Comparison of ENCODE assay signal across 8 mouse cellular contexts in the genomic region with DNA sequence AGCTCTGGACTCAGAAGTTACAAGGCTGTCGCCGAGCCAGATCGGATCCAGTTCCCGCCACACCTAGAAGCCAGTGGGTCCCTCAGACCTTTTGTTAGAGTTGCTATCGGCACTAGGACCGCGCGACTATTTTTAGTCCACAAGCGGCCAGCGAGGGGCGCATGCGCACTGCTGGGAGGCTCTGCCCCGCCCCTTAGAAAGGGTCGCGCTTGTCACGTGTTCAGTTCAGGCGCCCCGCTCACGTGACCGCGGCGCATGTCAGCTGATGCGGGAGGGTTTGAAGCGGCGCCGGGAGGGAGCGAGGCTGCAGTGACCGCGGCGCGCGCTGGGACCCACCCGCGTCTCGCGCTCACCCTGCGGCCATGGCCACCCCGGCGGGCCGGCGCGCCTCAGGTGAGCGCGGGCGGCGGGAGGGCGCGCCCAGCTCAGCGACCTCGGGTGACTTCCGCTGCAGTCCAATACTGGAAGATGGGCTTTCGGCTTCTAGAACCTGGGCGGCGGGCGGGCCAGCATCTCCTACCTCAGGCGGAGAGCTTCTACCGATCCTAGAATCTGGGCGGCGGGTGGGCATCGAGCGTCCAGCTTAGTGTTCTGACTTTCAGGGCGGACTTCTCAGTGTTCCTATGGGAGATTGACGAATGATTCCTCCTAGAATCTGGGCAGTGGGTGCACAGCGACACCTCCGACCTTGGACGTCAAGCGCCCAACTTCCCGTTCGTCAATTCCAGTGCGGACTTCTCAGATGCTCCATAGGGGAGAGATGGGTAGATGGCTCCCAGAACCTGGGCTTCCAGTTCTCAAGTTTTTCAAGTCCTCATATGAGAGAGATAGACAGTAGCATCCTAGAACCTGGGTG. TPM values are rescaled to one million over a fixed set of nuclear protein-coding genes. Genes with fewer than 3 reads are reported as not detected.
DNase-seq lines count a peak whose midpoint lies in the region; ATAC-seq and TF ChIP-seq lines count a peak whose summit lies in the region.

A gene (plus strand): TSS at position 223 of the 856 bp plus-strand sequence.

- peaks cover 20% of the 10 kb centered on the region for H3K36me3 ChIP-seq in forebrain, embryonic 15.5 days

- peak; percentile 99 for DNase-seq in ES-CJ7 (ENCODE audit: low read depth, low spot score)
- DNase-seq in cerebellum, adult 11 months = peak; percentile 98
- DNase-seq in heart, postnatal 25 days (ENCODE audit: low spot score) = peak; percentile 96
- peak; percentile 97 to 99 for DNase-seq in layer of hippocampus, adult 18-20 months (ENCODE audit: low spot score in 2 of 2)
- peak; percentile 97 for DNase-seq in lung, adult 2 months
- DNase-seq in thymus, adult 18-20 months = peak; percentile 96 to 97

- peak within 1 kb of the TSS; percentile 88 for H3K27ac ChIP-seq in forebrain, embryonic 15.5 days (replicated peaks)

- under 1% methylated on average over 70 of the region's 70 CpGs for WGBS in forebrain, embryonic 15.5 days
- under 1% methylated on average over 70 of the region's 70 CpGs for whole genome bisulfite sequencing in lung, adult 2 months

- H3K4me3 ChIP-seq in forebrain, embryonic 15.5 days = peak within 1 kb of the TSS; percentile 68
- H3K4me3 ChIP-seq in lung, adult 2 months (replicated peaks; ENCODE audit: extremely low read depth, low read depth, low read length) = peak within 1 kb of the TSS; percentile 69

- peak within 1 kb of the TSS; percentile 71 for H3K9ac ChIP-seq in forebrain, embryonic 15.5 days (replicated peaks)

- TF ChIP-seq POLR2A in lung, adult 2 months (IDR thresholded peaks at IDR 0.05; ENCODE audit: borderline replicate concordance, extremely low read depth, low read depth, low read length) = peak; percentile 82; the same call in 1 of the 2 replicates

- intact Hi-C loops in heart, postnatal 25 days (cut with DNase I) = loop anchor here (2.0 kb wide), 1 partner anchor 14 kb away; a partner anchor contains a TSS

- no peaks in the 10 kb centered on the region for H3K27me3 ChIP-seq in forebrain, embryonic 15.5 days

- H3K4me2 ChIP-seq in forebrain, embryonic 15.5 days (replicated peaks) = peak within 1 kb of the TSS; percentile 71

- H3K9me3 ChIP-seq in forebrain, embryonic 15.5 days = no peaks in the 10 kb centered on the region

- ATAC-seq in forebrain, embryonic 15.5 days (replicated peaks) = peak; percentile 89
- ATAC-seq in neutrophil, adult 5-6 weeks (ENCODE audit: extremely low read depth, insufficient number of reproducible peaks, low FRiP score, poor library complexity, severe bottlenecking) = peak; percentile 67

- peaks cover 38% of the 10 kb centered on the region for H3K4me1 ChIP-seq in forebrain, embryonic 15.5 days
- peaks cover 7% of the 10 kb centered on the region; the same call in 1 of the 2 replicates for H3K4me1 ChIP-seq in lung, adult 2 months (ENCODE audit: control insufficient read depth, insufficient read depth, low read length)

- TF ChIP-seq CTCF in lung, adult 2 months (IDR thresholded peaks at IDR 0.05; ENCODE audit: insufficient read depth, low read length) = no peak

RNA-seq across cellular contexts. Expression of the gene that starts here (rescaled TPM):
- polyA plus RNA-seq in forebrain, embryonic 15.5 days (2015; fragmentation: Nextera tagmentation; extraction: Ambion mirVana) = 88.9 and 95.4 TPM in 2 replicates
- total RNA-seq in heart, postnatal 25 days (2021) = 10 to 100 TPM; 18.5 to 22.0 TPM
- 10 to 100 TPM; 76.0 to 77.3 TPM for total RNA-seq in layer of hippocampus, adult 18-20 months (2021)
- 286 and 410 TPM in 2 replicates for polyA plus RNA-seq in lung, adult 2 months (2012; rRNA removed)
- 80.5 and 83.9 TPM in 2 replicates for total RNA-seq in neutrophil, adult 5-6 weeks (2017)

Comparison
In these comparisons a context has a peak if more than half of its experiments do, and no peak if none do; other contexts are left out.
1. Peak in every context shown above with its lines: DNase-seq, ATAC-seq, H3K4me3 ChIP-seq and H3K27ac ChIP-seq.